Mouse (Mus musculus) testis, adult 2 months (tissue): ENCODE measurements around the gene Olfr459.

Experiments
- CTCF ChIP-seq: fragments of 200-500 bp; IDR thresholded peaks from 2 replicates; pipeline ENCODE4 v1.5.1; 2012; ENCODE audit warnings: low read depth, mild to moderate bottlenecking, inconsistent platforms, low read length, moderate library complexity; ENCODE audit not compliant: control insufficient read depth, insufficient read depth, insufficient replicate concordance
- POLR2A ChIP-seq: fragments of 200-500 bp; IDR thresholded peaks from 2 replicates; pipeline ENCODE4 v1.6.1; 2012; ENCODE audit warnings: low read depth, mild to moderate bottlenecking, inconsistent platforms, low read length, moderate library complexity; ENCODE audit not compliant: control insufficient read depth

- TF ChIP-seq POLR2A (no peak), CTCF (no peak)
These were observed 49.1 kb upstream of the Olfr459 start for GRCm38 (mm10) chr6:41824086-41824485.
